Mouse (Mus musculus): ENCODE data around the gene Cyba. TPM values are rescaled to one million over a fixed set of nuclear protein-coding genes. Genes with fewer than 3 reads are reported as not detected.

Cyba gene
- polyA plus RNA-seq, 1 experiment from 2014 or later, result 29.8 TPM

GRCm38 (mm10) chr8:122442356-122442755 lies 9.6 kb upstream of the Cyba start:
- H3K4me1 ChIP-seq (ENCODE audit: control insufficient read depth, insufficient read depth, low read length), result peaks cover 24% of the 10 kb centered on the region
- peak overlapping the region; percentile 63 for H3K4me3 ChIP-seq (ENCODE audit: low read depth, low read length)
- ATAC-seq, result no peak
- no peaks in the 10 kb centered on the region for H3K9me3 ChIP-seq (replicated peaks; ENCODE audit: control insufficient read depth, low read length, poor library complexity, severe bottlenecking)
- H3K4me2 ChIP-seq (ENCODE audit: low read length), result peak overlapping the region; percentile 75
- peaks cover 7% of the 10 kb centered on the region; the same call in 1 of the 2 replicates for H3K36me3 ChIP-seq (ENCODE audit: control insufficient read depth, insufficient read depth, low read length)
- WGBS, result 12% methylated on average over 7 of the region's 7 CpGs
- peak overlapping the region; percentile 77 for H3K9ac ChIP-seq (ENCODE audit: low read depth, low read length)
- H3K27me3 ChIP-seq (ENCODE audit: control insufficient read depth, insufficient read depth, low read depth, low read length), result no peaks in the 10 kb centered on the region
- peak overlapping the region; percentile 87 for H3K27ac ChIP-seq (ENCODE audit: low read length)

GRCm38 (mm10) chr8:122441326-122441725 lies 8.6 kb upstream of the Cyba start:
- peaks cover 15% of the 10 kb centered on the region for H3K36me3 ChIP-seq (ENCODE audit: control insufficient read depth, insufficient read depth, low read length)
- 100% methylated on average over 1 of the region's 1 CpGs for WGBS

GRCm38 (mm10) chr8:122439336-122439735 lies 6.6 kb upstream of the Cyba start:
- Histone ChIP-seq H3K36me3 (ENCODE audit: control insufficient read depth, insufficient read depth, low read length) (peaks cover 31% of the 10 kb centered on the region), H3K9me3 (replicated peaks; ENCODE audit: control insufficient read depth, low read length, poor library complexity, severe bottlenecking) (no peaks in the 10 kb centered on the region), H3K27ac (ENCODE audit: low read length) (no peak overlapping the region), H3K4me1 (ENCODE audit: control insufficient read depth, insufficient read depth, low read length) (peaks cover 12% of the 10 kb centered on the region), H3K27me3 (ENCODE audit: control insufficient read depth, insufficient read depth, low read depth, low read length) (no peaks in the 10 kb centered on the region), H3K9ac (ENCODE audit: low read depth, low read length) (no peak overlapping the region), H3K4me3 (ENCODE audit: low read depth, low read length) (no peak overlapping the region), H3K4me2 (ENCODE audit: low read length) (no peak overlapping the region)
- ATAC-seq, result no peak
- 91% methylated on average over 16 of the region's 16 CpGs for WGBS

More at GRCm38 (mm10) chr8:122441326-122441725, 8.6 kb upstream of the Cyba start:
- H3K27me3 ChIP-seq (ENCODE audit: control insufficient read depth, insufficient read depth, low read depth, low read length), result no peaks in the 10 kb centered on the region
- no peak overlapping the region for H3K9ac ChIP-seq (ENCODE audit: low read depth, low read length)
- no peak overlapping the region for H3K27ac ChIP-seq (ENCODE audit: low read length)
- H3K9me3 ChIP-seq (replicated peaks; ENCODE audit: control insufficient read depth, low read length, poor library complexity, severe bottlenecking), result no peaks in the 10 kb centered on the region
- no peak overlapping the region for H3K4me2 ChIP-seq (ENCODE audit: low read length)
- no peak for ATAC-seq
- peaks cover 24% of the 10 kb centered on the region for H3K4me1 ChIP-seq (ENCODE audit: control insufficient read depth, insufficient read depth, low read length)
- H3K4me3 ChIP-seq (ENCODE audit: low read depth, low read length), result no peak overlapping the region

- H3K27me3 ChIP-seq (ENCODE audit: control insufficient read depth, insufficient read depth, low read depth, low read length), result no peaks in the 10 kb centered on the region
- no peak overlapping the region for H3K27ac ChIP-seq (ENCODE audit: low read length)
- H3K9ac ChIP-seq (ENCODE audit: low read depth, low read length), result no peak overlapping the region
- no peak overlapping the region for H3K4me3 ChIP-seq (ENCODE audit: low read depth, low read length)
- no peaks in the 10 kb centered on the region for H3K9me3 ChIP-seq (replicated peaks; ENCODE audit: control insufficient read depth, low read length, poor library complexity, severe bottlenecking)
- 93% methylated on average over 13 of the region's 13 CpGs for WGBS
- ATAC-seq, result no peak
- peaks cover 12% of the 10 kb centered on the region for H3K4me1 ChIP-seq (ENCODE audit: control insufficient read depth, insufficient read depth, low read length)
- H3K36me3 ChIP-seq (ENCODE audit: control insufficient read depth, insufficient read depth, low read length), result peaks cover 39% of the 10 kb centered on the region
- no peak overlapping the region for H3K4me2 ChIP-seq (ENCODE audit: low read length)
Measured at GRCm38 (mm10) chr8:122437708-122438331, 5.1 kb upstream of the Cyba start.

- Histone ChIP-seq H3K4me2 (ENCODE audit: low read length) (no peak overlapping the region), H3K27ac (ENCODE audit: low read length) (no peak overlapping the region), H3K4me1 (ENCODE audit: control insufficient read depth, insufficient read depth, low read length) (peaks cover 8% of the 10 kb centered on the region), H3K27me3 (ENCODE audit: control insufficient read depth, insufficient read depth, low read depth, low read length) (no peaks in the 10 kb centered on the region), H3K36me3 (ENCODE audit: control insufficient read depth, insufficient read depth, low read length) (peaks cover 39% of the 10 kb centered on the region), H3K9me3 (replicated peaks; ENCODE audit: control insufficient read depth, low read length, poor library complexity, severe bottlenecking) (no peaks in the 10 kb centered on the region), H3K9ac (ENCODE audit: low read depth, low read length) (no peak overlapping the region), H3K4me3 (ENCODE audit: low read depth, low read length) (no peak overlapping the region)
- 91% methylated on average over 20 of the region's 20 CpGs for WGBS
- no peak for ATAC-seq
Measured at GRCm38 (mm10) chr8:122436586-122437125, 3.9 kb upstream of the Cyba start.

GRCm38 (mm10) chr8:122436146-122436545 lies 3.4 kb upstream of the Cyba start:
- 97% methylated on average over 9 of the region's 9 CpGs for WGBS
- no peaks in the 10 kb centered on the region for H3K27me3 ChIP-seq (ENCODE audit: control insufficient read depth, insufficient read depth, low read depth, low read length)
- peaks cover 5% of the 10 kb centered on the region for H3K4me1 ChIP-seq (ENCODE audit: control insufficient read depth, insufficient read depth, low read length)
- H3K27ac ChIP-seq (ENCODE audit: low read length), result no peak overlapping the region
- no peak overlapping the region for H3K4me2 ChIP-seq (ENCODE audit: low read length)
- H3K9ac ChIP-seq (ENCODE audit: low read depth, low read length), result no peak overlapping the region
- ATAC-seq, result no peak
- no peak overlapping the region for H3K4me3 ChIP-seq (ENCODE audit: low read depth, low read length)
- peaks cover 39% of the 10 kb centered on the region for H3K36me3 ChIP-seq (ENCODE audit: control insufficient read depth, insufficient read depth, low read length)
- H3K9me3 ChIP-seq (replicated peaks; ENCODE audit: control insufficient read depth, low read length, poor library complexity, severe bottlenecking), result no peaks in the 10 kb centered on the region

GRCm38 (mm10) chr8:122435375-122435774 lies 2.6 kb upstream of the Cyba start:
- peaks cover 39% of the 10 kb centered on the region for H3K36me3 ChIP-seq (ENCODE audit: control insufficient read depth, insufficient read depth, low read length)

GRCm38 (mm10) chr8:122433269-122433905 lies 657 bp upstream of the Cyba start:
- Histone ChIP-seq H3K4me1 (ENCODE audit: control insufficient read depth, insufficient read depth, low read length) (peaks cover 5% of the 10 kb centered on the region), H3K27me3 (ENCODE audit: control insufficient read depth, insufficient read depth, low read depth, low read length) (no peaks in the 10 kb centered on the region), H3K27ac (ENCODE audit: low read length) (no peak overlapping the region), H3K9me3 (replicated peaks; ENCODE audit: control insufficient read depth, low read length, poor library complexity, severe bottlenecking) (no peaks in the 10 kb centered on the region), H3K4me3 (ENCODE audit: low read depth, low read length) (no peak overlapping the region), H3K9ac (ENCODE audit: low read depth, low read length) (no peak overlapping the region), H3K36me3 (ENCODE audit: control insufficient read depth, insufficient read depth, low read length) (peaks cover 37% of the 10 kb centered on the region), H3K4me2 (ENCODE audit: low read length) (no peak overlapping the region)
- WGBS, result 70% methylated on average over 11 of the region's 11 CpGs
- peak; percentile 36; the same call in 1 of the 2 replicates for ATAC-seq

More at GRCm38 (mm10) chr8:122435375-122435774, 2.6 kb upstream of the Cyba start:
- 89% methylated on average over 6 of the region's 6 CpGs for WGBS
- Histone ChIP-seq H3K4me2 (ENCODE audit: low read length) (no peak overlapping the region), H3K9me3 (replicated peaks; ENCODE audit: control insufficient read depth, low read length, poor library complexity, severe bottlenecking) (no peaks in the 10 kb centered on the region), H3K4me3 (ENCODE audit: low read depth, low read length) (no peak overlapping the region), H3K27ac (ENCODE audit: low read length) (no peak overlapping the region), H3K27me3 (ENCODE audit: control insufficient read depth, insufficient read depth, low read depth, low read length) (no peaks in the 10 kb centered on the region), H3K4me1 (ENCODE audit: control insufficient read depth, insufficient read depth, low read length) (peaks cover 5% of the 10 kb centered on the region), H3K9ac (ENCODE audit: low read depth, low read length) (no peak overlapping the region)
- ATAC-seq, result no peak
